Mouse (Mus musculus) limb, embryonic 14.5 days (tissue): Measurements from ENCODE around the gene Cgnl1. TPM values are rescaled to one million over a fixed set of nuclear protein-coding genes. Genes with fewer than 3 reads are reported as not detected.
A peak's percentile ranks its signal among the peaks of the same experiment; 100 is the strongest.

Experiments
- ATAC-seq: fragments of 200-750 bp; cut with Nextera tagmentation; 2 replicates; pipeline ENCODE4 v1.8.0; 2017; ENCODE audit warnings: low read depth, moderate number of reproducible peaks, moderate TSS enrichment; ENCODE audit not compliant: low FRiP score
- DNase-seq: peaks from one replicate; pipeline ENCODE4 v3.0.0-alpha.2; 2015; ENCODE audit warnings: low spot score
- H3K27ac ChIP-seq: fragments of 300-500 bp; sonication (generic); replicated peaks from 2 replicates; pipeline ENCODE4 v1.5.1; 2014; ENCODE audit warnings: low read depth, mild to moderate bottlenecking, low read length, moderate library complexity, mixed read lengths
- H3K27me3 ChIP-seq: fragments of 300-500 bp; sonication (generic); 2 replicates; pipeline ENCODE4 v1.6.1; 2014; ENCODE audit warnings: low read length, mixed read lengths; ENCODE audit not compliant: control insufficient read depth, insufficient read depth
- H3K36me3 ChIP-seq: fragments of 300-500 bp; sonication (generic); 2 replicates; pipeline ENCODE4 v1.6.1; 2014; ENCODE audit warnings: mild to moderate bottlenecking, low read length, moderate library complexity, mixed read lengths; ENCODE audit not compliant: control insufficient read depth, insufficient read depth
- H3K4me1 ChIP-seq: fragments of 300-500 bp; sonication (generic); 2 replicates; pipeline ENCODE4 v1.6.1; 2014; ENCODE audit warnings: antibody characterized with exemption, low read length, mixed read lengths; ENCODE audit not compliant: control insufficient read depth, insufficient read depth
- H3K4me2 ChIP-seq: fragments of 300-500 bp; sonication (generic); replicated peaks from 2 replicates; pipeline ENCODE4 v1.6.1; 2014; ENCODE audit warnings: low read depth, mild to moderate bottlenecking, low read length, moderate library complexity; ENCODE audit not compliant: severe bottlenecking
- H3K4me3 ChIP-seq: fragments of 300-500 bp; sonication (generic); replicated peaks from 2 replicates; pipeline ENCODE4 v1.5.1; 2014; ENCODE audit warnings: low read length
- H3K9ac ChIP-seq: fragments of 300-500 bp; sonication (generic); 2 replicates; pipeline ENCODE4 v1.6.1; 2014; ENCODE audit warnings: mild to moderate bottlenecking, low read depth, low read length, moderate library complexity; ENCODE audit not compliant: severe bottlenecking
- H3K9me3 ChIP-seq: fragments of 300-500 bp; sonication (generic); 2 replicates; pipeline ENCODE4 v1.6.1; 2016; ENCODE audit warnings: low read length; ENCODE audit not compliant: control insufficient read depth
- POLR2A ChIP-seq: fragments of 200-500 bp; IDR thresholded peaks from 2 replicates; pipeline ENCODE4 v1.8.0; 2012; ENCODE audit warnings: inconsistent platforms, mild to moderate bottlenecking, moderate library complexity, borderline replicate concordance; ENCODE audit not compliant: insufficient read depth, insufficient read length; ENCODE audit errors: extremely low read depth
- WGBS: fragments of 180-500 bp; shearing (Covaris S2); extraction: QIAGEN DNeasy Blood & Tissue Kit; methylation state at CpG from one replicate; pipeline ENCODE4 v1.1.7; 2014; 5-methylcytosine and 5-hydroxymethylcytosine counted together
- polyA plus RNA-seq, 2 experiments: library from polyadenylated mRNA; depleted of rRNA in 1 of 2; stranded (reverse) in 1 of 2; unstranded in 1 of 2; fragments of >200 nt; fragmentation: Nextera tagmentation in 1 of 2; extraction: Ambion mirVana in 1 of 2; gene quantifications; 2 replicates each; pipeline versions ENCODE4 v1.2.1 to v1.2.3; 2012 to 2014

Gene Cgnl1
- polyA plus RNA-seq, 2 experiments, result 12.8 to 14.3 TPM

DNA sequence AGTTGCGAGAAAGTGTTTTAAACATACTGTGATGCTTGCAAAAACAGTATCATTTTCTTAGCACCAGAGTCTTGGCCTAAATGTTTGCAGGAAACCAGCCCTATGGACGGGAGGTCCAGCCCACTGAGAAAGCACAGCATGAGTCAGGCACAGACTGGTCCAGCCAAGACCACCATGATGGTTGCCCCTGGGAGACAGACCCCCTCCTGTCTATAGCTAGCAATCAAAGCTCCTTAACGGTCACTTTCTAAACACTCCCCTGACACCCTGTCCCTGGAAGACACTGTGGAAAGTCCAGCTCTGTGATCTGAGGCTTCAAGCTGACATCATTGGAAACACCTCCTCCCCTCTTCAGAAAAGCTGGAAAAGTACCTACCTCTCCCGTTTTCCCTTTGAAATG, 17.4 kb downstream of the Cgnl1 start:
- H3K4me2 ChIP-seq, result no peak overlapping the region
- no peak overlapping the region for H3K4me3 ChIP-seq
- no peak for TF ChIP-seq POLR2A
- H3K4me1 ChIP-seq, result peaks cover 34% of the 10 kb centered on the region
- no peak overlapping the region for H3K9ac ChIP-seq
- WGBS, result 29% methylated on average over 4 of the region's 4 CpGs
- DNase-seq, result peak; percentile 40
- no peaks in the 10 kb centered on the region for H3K36me3 ChIP-seq
- H3K27me3 ChIP-seq, result no peaks in the 10 kb centered on the region
- ATAC-seq, result 0 out of 2 replicates have a peak, but pooled peaks have one; percentile 41
- peak overlapping the region; percentile 71 for H3K27ac ChIP-seq
- H3K9me3 ChIP-seq, result no peaks in the 10 kb centered on the region

- Histone ChIP-seq H3K27ac (peak overlapping the region; percentile 71), H3K9ac (no peak overlapping the region), H3K36me3 (no peaks in the 10 kb centered on the region), H3K27me3 (no peaks in the 10 kb centered on the region), H3K4me1 (peaks cover 34% of the 10 kb centered on the region), H3K9me3 (no peaks in the 10 kb centered on the region), H3K4me2 (no peak overlapping the region), H3K4me3 (no peak overlapping the region)
- ATAC-seq, result no peak
- WGBS, result 32% methylated on average over 4 of the region's 4 CpGs
- DNase-seq, result peak; percentile 50
- TF ChIP-seq POLR2A, result no peak
Observed at GRCm38 (mm10) chr9:71753529-71753928, 17.9 kb downstream of the Cgnl1 start.

- no peak for ATAC-seq
- Histone ChIP-seq H3K4me2 (no peak overlapping the region), H3K9ac (no peak overlapping the region), H3K9me3 (no peaks in the 10 kb centered on the region), H3K27me3 (no peaks in the 10 kb centered on the region), H3K4me1 (peaks cover 34% of the 10 kb centered on the region), H3K27ac (peak overlapping the region; percentile 71; the same call in 1 of the 2 replicates), H3K4me3 (no peak overlapping the region), H3K36me3 (no peaks in the 10 kb centered on the region)
- WGBS, result 18% methylated on average over 2 of the region's 2 CpGs
- no peak for TF ChIP-seq POLR2A
- no peak for DNase-seq
Observed at GRCm38 (mm10) chr9:71753117-71753516, 18.3 kb downstream of the Cgnl1 start.

DNA sequence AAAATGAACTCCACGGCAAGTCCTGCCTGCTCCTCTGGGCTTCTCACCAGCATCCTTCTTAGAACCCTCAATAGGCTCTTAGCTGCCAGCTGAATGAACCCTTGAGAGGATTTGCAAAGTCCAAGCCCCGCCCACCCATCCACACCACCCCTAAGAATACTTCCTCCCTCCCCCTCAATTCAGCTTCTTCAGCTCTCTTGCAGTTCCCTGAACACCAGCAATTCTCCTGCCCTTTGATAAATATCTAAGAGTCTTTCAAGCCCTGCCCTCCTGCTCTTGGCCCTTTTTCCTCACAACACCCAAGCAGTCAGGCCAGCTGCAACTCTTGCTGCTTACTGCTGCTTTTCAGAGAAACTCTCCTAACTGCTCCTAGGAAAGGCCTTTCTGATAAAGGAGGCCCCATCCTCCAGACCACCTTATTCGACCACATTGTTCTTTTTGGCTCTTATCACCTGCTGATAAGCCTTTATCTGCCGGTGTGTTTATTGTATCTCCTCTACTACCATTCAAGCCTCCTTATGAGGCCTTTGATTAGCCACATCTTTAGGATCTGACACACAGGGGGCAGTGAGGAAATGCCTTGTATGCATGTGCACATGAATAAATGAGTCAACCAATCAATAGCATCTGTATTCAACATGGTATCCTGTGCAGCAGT, 21.3 kb downstream of the Cgnl1 start:
- ATAC-seq, result no peak
- H3K9ac ChIP-seq, result no peak overlapping the region
- H3K27me3 ChIP-seq, result no peaks in the 10 kb centered on the region
- no peak overlapping the region for H3K4me3 ChIP-seq
- no peak overlapping the region for H3K27ac ChIP-seq
- no peaks in the 10 kb centered on the region for H3K36me3 ChIP-seq
- H3K9me3 ChIP-seq, result no peaks in the 10 kb centered on the region
- TF ChIP-seq POLR2A, result no peak
- DNase-seq, result no peak
- H3K4me2 ChIP-seq, result no peak overlapping the region
- WGBS, result 12% methylated on average over 4 of the region's 4 CpGs
- peaks cover 32% of the 10 kb centered on the region for H3K4me1 ChIP-seq

GRCm38 (mm10) chr9:71746405-71746804, 25.0 kb downstream of the Cgnl1 start:
- H3K4me3 ChIP-seq, result no peak overlapping the region
- H3K36me3 ChIP-seq, result no peaks in the 10 kb centered on the region
- no peak overlapping the region for H3K9ac ChIP-seq
- no peak overlapping the region for H3K4me2 ChIP-seq
- H3K27ac ChIP-seq, result no peak overlapping the region
- H3K9me3 ChIP-seq, result no peaks in the 10 kb centered on the region
- WGBS, result 32% methylated on average over 4 of the region's 4 CpGs
- DNase-seq (no peak), ATAC-seq (no peak)
- peaks cover 12% of the 10 kb centered on the region; the same call in 1 of the 2 replicates for H3K4me1 ChIP-seq
- H3K27me3 ChIP-seq, result no peaks in the 10 kb centered on the region
- no peak for TF ChIP-seq POLR2A
